Mouse (Mus musculus): ENCODE measurements at regions not wholly inside any gene's neighbourhood (a gene's known extent, or its start where the extent isn't known, plus 50 kb on each side); places are given as distances from the start of the nearest gene placed in this dataset.

GRCm38 (mm10) chr4:12837097-12837426, 665.2 kb upstream of the Fam92a start:
- no peak for DNase-seq (ENCODE audit: low spot score in 2 of 2)

DNA sequence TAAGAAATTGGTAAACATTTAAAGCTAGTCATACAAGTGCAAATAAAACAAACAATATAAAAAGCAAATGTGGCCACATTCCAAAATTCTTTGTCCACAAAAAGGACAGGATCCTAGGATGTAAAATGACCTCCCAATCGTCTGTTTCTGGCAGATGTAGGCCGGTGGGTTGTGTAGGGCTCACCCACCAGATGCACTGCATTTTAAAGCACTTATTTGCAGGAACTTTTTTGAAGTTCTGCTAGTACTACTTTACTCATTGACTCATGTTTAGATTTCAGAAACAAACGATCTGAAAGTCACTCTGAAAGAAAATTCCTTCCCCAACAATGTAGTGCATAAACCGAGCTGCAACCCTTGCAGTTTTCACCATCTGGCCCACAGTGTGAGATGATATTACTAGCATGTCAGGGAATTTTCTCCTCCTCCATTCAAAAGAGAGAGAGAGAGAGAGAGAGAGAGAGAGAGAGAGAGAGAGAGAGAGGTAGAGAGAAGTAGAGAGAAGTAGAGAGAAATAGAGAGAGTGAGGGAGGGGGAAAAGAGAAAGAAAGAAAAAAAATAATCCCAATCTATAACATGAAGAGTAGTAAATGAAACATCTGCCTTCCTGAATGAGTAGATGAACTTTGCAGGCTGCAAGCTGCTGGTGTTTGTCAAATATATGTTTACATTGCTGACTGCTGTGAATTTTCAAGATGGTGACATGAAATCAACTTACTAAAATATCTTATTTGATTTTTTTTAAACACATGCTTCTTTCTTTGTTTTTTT, 664.7 kb upstream of the Fam92a start:
- no peak for DNase-seq (ENCODE audit: low spot score in 2 of 2)

DNA sequence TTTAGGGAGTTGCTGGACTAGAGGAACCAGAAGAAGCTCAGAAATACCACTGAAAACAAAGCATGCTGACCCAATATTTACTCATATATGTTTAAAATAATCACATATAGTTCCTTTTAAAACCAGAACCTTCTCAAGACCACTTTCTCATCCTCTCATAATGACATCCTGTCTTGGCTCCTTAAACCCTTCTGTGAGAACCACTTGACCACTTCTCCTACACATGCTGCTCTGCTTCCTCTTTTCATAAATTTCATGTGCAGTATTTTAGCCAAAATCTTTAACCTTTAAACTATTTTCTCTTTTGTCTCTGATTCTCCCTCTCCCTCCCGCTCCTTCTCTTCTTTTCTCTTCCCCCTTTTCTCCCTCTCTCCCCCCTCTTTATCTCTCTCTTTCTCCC, 654.6 kb upstream of the Fam92a start:
- DNase-seq (ENCODE audit: low spot score in 2 of 2) = no peak

DNA sequence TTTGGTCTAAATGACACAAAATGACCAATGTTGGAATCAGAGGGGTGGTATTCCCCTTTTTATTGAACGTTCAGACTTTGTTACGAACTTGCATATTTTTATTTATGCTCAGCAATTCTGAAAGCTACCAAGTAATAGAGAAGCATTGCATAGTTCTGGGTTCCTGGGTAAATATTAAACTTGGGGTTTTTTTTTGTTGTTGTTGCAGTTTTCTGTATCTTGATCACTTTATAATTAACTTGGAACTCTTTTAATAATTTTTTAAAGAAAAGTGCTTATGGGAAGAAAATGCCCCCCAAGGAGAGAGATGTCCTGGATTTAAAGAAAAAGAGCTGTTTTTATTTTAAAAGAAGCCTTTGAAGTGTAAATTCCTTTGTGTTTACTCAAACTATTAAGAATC, 642.4 kb upstream of the Fam92a start:
- no peak for DNase-seq (ENCODE audit: low spot score in 2 of 2)

DNA sequence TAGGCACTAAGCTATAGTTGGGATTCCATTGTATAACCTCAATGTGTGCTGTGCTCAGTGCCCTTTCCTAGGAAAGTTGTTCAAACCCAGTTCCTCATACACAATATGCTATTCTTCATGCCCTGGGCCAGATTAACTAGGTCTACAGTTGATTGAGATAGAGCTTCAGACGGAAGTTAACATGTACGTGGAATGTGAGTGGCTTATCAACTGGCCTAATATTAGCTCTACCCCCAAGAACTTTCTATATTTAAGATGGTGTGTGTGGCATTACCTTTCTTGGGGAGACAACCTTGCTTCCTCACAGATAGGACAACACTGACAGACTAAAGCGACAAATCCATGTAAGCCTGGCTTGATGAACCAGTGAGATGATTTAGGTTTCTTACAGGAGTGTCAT, 629.4 kb upstream of the Fam92a start:
- DNase-seq (ENCODE audit: low spot score in 2 of 2) = no peak

GRCm38 (mm10) chr4:12799564-12799963, 627.7 kb upstream of the Fam92a start:
- DNase-seq (ENCODE audit: low spot score in 2 of 2) = peak; percentile 17 to 53

DNA sequence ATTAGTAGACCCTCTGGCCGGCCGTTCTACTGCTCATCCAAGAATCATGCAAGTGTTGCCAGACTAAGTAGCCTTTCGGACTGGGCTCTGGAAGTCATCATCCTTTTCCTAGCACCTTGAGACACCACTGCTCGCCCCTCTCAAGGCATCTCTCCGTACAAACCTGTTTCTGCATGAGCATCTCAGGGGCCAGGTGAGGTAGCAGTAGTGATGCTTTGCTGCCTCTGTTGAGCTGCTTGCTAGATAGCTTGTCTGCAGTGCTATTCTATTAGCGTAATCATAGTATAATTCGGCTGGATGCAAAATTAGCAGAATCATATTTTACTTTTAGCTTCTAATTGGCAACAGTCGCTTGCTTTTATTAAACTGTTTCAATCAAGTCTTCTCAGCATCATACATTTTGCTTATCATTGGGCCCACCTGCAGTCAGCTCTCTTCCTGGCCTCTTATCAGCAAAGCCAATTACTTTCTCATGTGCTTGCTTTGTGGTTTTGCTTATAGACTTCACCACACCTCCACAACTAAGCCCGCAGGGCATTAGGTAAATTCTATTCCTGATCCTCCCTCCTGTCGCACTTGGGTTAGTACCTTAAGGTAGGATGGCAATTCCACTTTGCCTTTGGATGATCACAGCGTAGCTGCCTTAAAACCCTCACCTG, 621.1 kb upstream of the Fam92a start:
- DNase-seq (ENCODE audit: low spot score in 2 of 2) = no peak

DNA sequence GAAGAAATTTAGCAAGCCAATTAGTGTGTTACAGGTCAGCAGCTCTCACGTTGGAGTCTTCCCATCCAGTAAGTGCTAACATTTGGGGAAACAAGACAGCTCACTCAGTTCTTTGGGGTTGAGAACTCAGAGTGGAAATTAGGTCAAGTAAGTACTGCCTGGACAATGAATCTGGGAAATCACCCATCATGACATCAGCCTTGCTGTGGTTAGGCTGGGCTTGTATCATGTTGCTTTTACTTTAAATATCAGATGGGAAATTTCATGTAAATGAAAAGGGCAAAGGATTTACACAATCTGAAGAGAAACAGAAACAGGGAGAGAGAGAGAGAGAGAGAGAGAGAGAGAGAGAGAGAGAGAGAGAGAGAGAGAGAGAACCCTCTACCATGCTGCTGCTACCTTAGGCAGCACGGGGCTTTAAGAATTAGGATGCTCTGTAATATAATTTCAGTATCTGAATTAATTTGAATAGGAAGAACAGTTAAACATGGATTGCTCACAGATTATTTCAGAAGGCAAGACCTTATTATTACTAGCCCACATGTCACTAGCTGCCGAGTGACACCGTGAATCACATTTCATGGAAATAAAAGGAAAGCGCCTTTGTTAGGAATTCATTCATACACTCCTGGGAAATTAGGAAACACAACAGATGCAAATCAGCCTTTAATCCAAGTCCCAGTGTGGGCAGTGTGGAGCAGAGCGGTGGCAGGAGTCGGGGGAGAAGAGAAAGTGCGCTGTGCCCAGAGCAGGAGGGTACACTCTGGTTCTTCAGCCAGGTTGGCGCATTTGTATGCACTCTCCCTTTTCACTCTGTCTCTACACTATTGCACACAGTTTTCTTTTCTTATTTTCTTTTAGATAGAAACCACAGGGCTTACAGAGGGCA, 620.2 kb upstream of the Fam92a start:
- no peak for DNase-seq (ENCODE audit: low spot score in 2 of 2)

- DNase-seq (ENCODE audit: low spot score in 2 of 2) = no peak
Observed at GRCm38 (mm10) chr4:12785840-12786239, 614.0 kb upstream of the Fam92a start.

- DNase-seq (ENCODE audit: low spot score in 2 of 2) = no peak
Observed at GRCm38 (mm10) chr4:12784479-12784878, 612.7 kb upstream of the Fam92a start.

DNA sequence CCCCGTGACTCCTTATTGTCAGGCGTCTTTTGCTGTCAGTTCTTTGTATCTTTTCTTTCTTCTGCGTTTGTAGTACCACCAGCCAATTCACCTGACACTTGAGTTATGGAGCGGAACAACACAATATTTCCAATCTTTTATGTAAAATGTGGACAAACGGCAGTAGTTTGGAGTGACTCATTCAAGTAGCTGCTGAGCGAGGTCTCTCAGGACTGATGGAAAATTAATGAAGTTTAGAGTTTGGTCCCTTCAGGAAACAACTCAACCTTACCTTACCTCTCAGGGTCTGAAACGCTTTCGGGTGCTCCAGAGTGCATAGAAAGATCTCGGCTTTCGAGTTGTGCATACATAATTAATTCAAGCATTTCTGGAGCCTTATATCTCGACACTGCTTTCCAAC, 612.3 kb upstream of the Fam92a start:
- DNase-seq (ENCODE audit: low spot score in 2 of 2) = no peak

DNA sequence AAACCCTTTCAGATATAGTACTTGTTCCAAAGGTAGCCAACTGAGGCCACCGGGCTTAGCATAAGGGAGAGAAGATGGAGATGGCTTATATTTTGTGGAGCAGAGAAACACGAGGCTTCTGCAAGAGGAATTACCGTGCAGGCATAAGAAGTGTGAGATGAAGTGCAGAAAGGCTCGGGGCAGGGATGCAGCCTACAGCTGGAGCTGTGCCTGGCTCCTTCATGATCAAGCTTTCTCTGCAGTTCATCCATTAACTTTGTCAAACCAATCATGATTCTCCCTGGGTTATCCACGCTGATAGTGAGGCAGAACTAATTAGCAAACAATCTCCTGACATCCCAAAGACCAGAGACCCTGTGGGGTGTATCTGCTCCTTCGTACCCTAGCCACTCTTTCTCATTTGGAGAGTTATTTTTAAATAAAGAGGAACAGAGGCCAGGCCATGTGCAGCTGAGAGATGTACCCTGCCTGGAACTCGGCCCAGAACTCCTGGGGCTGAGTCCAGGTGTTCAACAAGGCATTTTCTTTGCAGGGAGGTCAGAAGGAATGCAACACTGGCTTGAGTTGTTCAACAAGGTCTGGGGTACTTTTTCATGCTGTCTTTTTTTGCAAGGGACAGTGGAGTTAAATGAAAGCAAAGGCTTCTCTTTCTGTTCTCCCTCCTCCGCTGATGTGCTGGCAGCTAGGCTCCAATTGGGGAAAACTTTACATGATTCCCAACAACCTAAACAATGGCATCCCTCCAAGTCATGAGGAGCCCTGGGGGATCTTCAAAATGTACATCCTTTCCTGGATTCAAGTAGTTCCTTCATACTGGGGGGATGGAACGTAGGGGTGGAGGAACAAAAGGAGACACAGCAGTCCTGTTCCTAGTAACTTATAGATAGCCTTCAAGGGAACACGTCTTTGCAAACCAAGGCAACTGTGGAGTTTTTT, 610.4 kb upstream of the Fam92a start:
- DNase-seq (ENCODE audit: low spot score in 2 of 2) = no peak

- DNase-seq (ENCODE audit: low spot score in 2 of 2) = no peak
Observed at GRCm38 (mm10) chr4:12780254-12780653, 608.4 kb upstream of the Fam92a start.

- DNase-seq (ENCODE audit: low spot score in 2 of 2) = no peak
Observed at GRCm38 (mm10) chr4:12779211-12779610, 607.4 kb upstream of the Fam92a start.

GRCm38 (mm10) chr4:12778163-12778562, 606.3 kb upstream of the Fam92a start:
- no peak for DNase-seq (ENCODE audit: low spot score in 2 of 2)

GRCm38 (mm10) chr4:12776217-12776578, 604.4 kb upstream of the Fam92a start:
- DNase-seq (ENCODE audit: low spot score in 2 of 2) = no peak

DNA sequence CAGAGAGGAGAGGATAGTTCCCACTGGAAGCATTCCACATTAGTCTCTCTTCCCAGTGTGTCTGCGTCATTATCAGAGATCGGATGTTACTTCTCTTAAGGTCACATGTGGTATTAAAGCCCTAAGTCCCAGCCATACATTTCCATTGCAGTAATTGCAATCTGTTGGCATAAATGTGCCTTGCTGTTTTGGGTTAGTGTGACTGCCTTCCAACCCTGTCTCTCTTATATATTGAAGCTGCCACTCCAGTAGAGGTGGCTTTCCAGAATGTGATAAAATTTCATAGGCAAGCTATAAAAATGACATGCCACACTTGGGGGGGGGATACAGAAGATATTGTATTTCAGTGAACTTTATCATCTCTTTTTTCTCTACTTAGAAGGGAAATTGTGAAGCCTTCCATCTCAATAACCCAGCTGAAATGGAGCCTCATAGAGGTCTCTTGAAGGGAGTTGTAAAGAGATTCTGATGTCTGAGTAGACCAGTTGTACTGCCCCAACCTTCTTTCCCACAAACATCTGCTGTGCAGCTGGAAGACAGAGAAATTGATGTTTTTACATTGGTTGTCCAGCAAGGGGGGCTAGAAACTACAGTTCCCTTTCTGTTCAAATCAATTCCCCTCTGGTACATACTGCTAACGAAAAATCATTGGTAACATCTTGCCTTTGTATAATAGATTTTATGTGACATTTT, 603.9 kb upstream of the Fam92a start:
- DNase-seq (ENCODE audit: low spot score in 2 of 2) = no peak

GRCm38 (mm10) chr4:12775090-12775489, 603.3 kb upstream of the Fam92a start:
- no peak for DNase-seq (ENCODE audit: low spot score in 2 of 2)

DNA sequence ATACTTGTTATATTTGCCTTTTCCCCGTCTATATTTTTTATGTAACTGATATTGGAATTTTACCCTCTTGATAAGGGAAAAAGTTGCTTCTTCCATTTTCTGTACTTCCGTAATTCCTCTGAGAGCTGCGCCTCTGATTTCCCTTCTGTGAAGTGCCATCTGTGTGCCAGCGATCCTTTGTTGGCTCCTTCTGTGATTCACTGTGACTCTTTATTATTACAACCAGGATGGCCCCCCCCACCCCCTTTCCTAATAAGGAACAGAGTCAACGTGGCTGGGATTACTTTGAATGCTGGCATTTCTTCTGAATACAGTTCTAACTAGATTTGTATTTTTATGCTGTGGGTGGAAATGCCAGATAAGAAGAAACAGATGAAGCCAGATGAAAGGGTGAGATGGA, 602.9 kb upstream of the Fam92a start:
- DNase-seq (ENCODE audit: low spot score in 2 of 2) = no peak

DNA sequence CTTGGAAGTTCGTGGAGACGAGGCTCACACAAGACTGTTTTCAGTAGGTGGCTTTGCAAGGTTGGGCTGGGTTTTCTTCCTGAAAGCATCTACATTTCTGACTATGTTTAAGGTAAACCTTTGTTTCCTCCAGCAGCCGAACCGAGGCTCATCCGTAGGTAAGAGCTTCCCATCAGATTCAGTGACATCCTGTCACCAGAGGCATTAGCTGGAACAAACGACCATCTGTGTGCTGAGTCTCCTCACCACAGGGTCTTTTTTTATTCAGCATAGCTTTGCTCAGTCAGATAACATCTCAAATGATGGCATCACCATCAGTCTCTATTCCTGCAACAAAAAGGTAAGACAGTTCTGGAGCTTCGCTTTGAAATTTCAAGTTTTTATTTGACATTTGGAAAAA, 601.4 kb upstream of the Fam92a start:
- DNase-seq (ENCODE audit: low spot score in 2 of 2) = no peak

All from frontal cortex, postnatal 10 days (tissue).